Mouse (Mus musculus): ENCODE measurements around the gene Olfr569.

Olfr569 gene

DNA sequence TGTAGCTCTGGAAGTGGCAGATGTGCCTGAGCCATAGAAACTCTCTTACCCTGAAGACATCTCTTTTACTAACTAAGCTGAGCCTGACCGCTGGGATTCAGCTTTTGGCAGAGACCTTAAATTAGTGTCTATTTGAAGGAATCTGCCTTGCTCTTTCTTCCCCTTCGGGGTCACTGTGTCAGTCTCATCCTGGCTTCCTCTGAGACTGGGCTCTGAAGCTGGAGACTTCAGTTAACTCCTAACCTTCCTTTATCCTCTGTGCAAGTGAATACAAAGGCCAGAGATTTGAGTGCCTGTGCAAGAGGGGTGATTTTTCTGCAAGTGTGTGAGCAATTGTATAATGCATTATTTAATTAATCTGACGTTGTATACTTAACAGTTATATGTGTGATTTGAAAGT, at the start of gene Olfr569:
TSS of gene Olfr569 (minus strand) at position 101 of the 400 bp plus-strand sequence.
- no peak for DNase-seq (ENCODE audit: low spot score in 2 of 2)

DNA sequence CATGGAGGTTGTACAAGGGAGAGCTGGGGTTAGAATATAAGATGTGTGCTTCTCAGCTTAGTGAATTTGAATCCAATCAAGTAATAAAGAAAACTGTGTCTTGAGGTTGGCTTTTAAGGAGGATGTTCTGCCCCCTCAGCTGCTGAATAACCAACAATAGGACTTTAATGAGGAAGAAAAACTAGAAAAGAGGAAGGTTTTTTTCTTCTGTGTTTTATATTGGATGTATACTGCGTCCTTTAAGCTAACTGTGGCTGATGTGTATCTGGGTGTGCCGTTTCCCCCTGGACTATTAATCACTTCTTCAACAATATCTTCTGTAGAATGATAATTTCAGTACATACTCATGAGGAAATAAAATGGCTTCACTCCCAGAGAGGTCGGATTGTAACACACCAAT, 36.4 kb upstream of the Olfr569 start:
- no peak for DNase-seq (ENCODE audit: low spot score in 2 of 2)

- no peak for DNase-seq (ENCODE audit: low spot score in 2 of 2)
Observed at GRCm38 (mm10) chr7:102924109-102924508, 33.4 kb upstream of the Olfr569 start, which contains the start of gene Olfr572. Gene Olfr572 (plus strand): TSS chr7:102924409.

DNA sequence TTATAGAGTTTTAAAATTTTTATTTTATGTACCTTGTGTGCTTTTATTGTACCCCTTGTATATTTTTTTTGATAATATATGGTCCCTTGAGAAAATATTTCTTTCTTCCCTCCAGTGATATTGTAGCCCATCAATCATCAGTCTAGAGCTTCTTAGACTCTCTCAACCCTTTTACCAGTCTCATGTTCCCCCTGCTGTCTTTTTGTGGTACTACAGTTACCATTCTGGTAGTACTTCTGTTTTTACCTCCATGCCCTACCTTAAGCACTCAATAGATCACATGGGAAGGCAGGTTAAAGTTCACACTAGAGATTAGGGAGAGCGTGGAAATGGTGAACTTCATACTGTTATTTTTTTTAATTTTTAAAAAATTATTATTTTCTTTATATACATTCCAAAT, 28.9 kb upstream of the Olfr569 start:
- DNase-seq (ENCODE audit: low spot score in 2 of 2): no peak

DNA sequence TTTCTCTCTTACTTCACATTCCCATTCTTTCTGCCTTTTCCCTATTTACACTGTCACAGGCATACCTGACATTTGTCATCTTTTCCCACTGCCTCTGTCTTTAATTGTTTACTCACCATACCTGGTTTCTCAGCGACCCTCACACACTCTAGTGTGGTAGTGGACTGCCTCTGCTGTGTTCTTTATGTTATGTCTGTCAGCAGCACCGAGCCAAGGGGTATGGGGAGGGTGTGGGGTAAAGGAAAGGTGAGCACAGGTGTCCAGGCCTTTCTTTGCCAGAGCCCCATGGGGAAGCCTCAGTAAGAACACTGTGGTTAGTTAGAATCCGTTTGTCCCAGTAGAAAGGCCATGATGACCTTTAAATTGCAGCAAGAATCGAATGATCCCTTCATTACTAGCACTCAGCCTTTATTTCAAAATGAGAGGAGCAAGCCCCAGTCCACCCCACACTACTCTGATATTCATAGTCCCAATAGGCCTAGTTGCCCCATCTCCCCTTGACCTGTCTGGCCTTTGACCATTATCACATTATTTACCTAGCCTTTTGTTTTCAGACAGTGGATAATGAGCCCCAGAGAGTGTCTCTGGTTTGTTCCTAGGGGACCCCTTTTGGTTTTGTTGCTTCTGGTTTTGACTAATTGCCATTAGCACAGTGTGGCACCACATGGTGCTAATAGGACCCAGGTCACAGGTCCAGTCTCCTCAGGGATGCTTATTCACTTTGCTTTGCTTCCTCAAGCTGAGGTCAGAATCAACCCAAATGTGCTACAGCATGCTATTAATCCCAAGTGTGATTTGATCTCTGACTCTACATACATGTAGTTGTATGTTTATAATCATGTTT, 26.6 kb upstream of the Olfr569 start, which contains the start of gene Olfr571:
TSS of gene Olfr571 (minus strand) at position 505 of the 844 bp plus-strand sequence.
- no peak for DNase-seq (ENCODE audit: low spot score in 2 of 2)

GRCm38 (mm10) chr7:102916405-102916804, 25.7 kb upstream of the Olfr569 start:
- DNase-seq (ENCODE audit: low spot score in 2 of 2): no peak

- no peak for DNase-seq (ENCODE audit: low spot score in 2 of 2)
Observed at GRCm38 (mm10) chr7:102915261-102915660, 24.6 kb upstream of the Olfr569 start.

DNA sequence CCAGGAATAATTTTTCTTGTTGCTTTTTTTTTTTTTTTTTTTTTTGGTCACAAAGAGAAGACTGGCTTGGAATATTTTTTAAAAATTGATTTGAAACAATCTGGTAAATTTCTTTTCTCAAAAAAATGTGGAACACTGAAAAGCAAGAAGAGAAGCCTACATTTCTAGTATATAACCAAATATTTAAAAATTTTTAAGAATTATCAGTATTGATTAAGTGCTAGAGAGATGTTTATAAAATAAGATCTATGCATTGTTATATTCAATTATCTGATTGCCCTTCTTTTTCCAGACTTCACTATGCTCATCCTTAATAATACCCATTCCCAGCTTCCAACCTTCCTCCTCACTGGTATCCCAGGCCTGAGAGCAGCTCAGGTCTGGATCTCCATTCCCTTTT, 13.9 kb downstream of the Olfr569 start, which contains the start of gene Olfr568:
TSS of gene Olfr568 (plus strand) at position 301 of the 400 bp plus-strand sequence.
- no peak for DNase-seq (ENCODE audit: low spot score in 2 of 2)

- DNase-seq (ENCODE audit: low spot score in 2 of 2): no peak
Observed at GRCm38 (mm10) chr7:102858665-102859064, 32.0 kb downstream of the Olfr569 start, which contains the start of gene Olfr566. Gene Olfr566 (minus strand): TSS chr7:102858765.

DNA sequence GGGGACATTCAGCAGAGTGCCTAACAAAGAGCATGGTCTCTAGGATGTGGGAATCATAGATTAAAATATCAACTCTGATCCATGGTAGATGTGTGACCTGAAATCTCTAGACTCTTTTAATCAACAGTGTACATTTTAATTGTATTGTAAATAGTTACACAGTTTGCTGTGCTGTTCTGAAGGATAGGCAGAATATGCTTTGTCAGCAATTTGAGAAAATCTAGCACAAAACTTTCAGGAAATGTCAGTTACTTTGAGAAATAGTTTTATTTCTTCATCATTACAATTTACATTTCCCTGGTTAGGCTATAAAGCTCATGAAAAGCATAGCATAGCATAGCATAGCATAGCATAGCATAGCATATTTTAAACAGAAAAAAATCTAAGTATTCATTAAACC, 34.9 kb downstream of the Olfr569 start:
- DNase-seq (ENCODE audit: low spot score in 2 of 2): no peak

Measured in frontal cortex, postnatal 14 days (tissue).